Mouse (Mus musculus) liver, adult (tissue): ENCODE results near the gene Aspg.

Source experiments
- GATA4 ChIP-seq: IDR thresholded peaks from 2 replicates; pipeline ENCODE4 v1.6.1; 2014; ENCODE audit warnings: mild to moderate bottlenecking, low read length; ENCODE audit not compliant: insufficient replicate concordance

The Aspg gene

DNA sequence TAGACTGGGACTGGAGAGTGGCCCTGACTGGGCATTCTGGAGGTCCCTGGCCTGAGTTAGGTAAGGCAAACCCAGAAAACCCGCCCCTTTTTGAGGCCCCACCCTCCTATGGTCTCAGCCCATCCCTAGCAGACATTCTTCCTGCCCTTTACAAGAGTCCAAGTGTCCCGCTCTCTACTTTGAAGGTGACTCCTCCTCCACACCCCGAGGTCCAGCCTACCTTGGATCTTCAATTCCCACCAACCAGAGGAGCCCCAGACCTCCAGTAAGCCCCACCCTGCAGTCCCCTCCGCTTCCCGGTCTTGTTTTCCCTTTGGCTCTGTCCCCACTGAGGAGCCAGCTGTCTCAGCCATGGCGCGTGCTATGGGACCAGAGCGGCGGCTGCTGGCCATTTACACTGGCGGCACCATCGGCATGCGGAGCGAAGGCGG lies at the start of gene Aspg:
Aspg (plus strand) TSS at position 139 of the 431 bp plus-strand sequence.
- TF ChIP-seq GATA4 = no peak

DNA sequence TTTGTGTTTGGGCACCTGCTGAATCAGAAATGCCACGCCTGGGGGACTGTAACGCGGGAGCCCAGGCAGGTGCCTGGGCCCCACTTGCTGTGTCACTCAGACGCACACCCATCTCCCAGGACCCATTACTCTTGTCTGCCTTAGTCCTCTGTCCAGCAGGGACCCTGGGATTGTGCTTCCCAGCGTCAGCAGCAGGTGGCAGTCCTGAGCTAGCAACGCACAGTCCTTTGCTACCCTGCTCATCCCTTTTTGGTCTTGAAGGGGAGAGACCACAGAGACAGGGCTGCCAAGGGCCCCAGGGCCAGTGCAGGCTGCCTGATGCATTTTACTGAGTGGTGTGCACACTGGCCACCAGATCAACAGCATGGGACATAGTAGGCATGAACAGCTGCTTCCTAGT lies 28.8 kb upstream of the Aspg start:
- no peak for TF ChIP-seq GATA4

DNA sequence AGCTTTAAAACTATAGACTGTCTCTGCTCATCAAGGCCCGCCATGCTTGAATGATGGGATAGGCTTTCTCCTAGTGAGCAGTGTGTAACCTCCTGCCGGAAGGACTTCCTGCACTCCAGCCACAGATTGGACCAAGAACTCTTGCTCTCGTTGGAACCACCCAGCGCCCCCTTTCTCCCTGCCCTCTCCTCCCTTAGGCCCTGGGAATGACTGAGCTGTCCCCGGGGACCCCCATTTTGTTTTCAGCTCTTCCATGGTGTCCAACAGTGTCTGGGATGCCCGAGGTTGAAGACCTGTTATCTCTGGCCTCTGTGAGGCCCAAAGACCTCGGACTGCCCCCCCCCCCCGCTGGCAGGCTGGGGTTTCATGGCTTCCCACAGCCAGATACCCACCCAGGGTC lies 26.6 kb upstream of the Aspg start:
- TF ChIP-seq GATA4 = no peak

DNA sequence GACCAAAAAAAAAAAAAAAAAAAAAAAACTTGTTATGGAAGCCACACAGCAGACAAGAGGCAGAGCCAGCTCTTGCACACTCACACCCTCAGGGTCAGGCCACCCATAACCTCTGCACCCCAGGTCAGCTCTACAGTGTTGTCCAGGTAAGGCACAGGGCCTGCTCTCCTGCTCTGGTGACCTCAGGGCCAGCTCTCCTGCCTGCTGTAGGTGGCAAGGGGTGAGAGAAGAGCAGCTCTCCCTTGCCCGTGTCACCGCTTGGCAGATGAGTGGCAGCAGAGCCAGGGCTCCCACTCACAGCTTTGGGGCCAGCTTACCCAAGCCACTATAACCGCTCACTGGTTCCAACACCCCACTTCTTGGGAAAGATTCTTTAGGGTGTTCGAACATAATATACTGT lies 25.6 kb upstream of the Aspg start:
- TF ChIP-seq GATA4 = no peak

DNA sequence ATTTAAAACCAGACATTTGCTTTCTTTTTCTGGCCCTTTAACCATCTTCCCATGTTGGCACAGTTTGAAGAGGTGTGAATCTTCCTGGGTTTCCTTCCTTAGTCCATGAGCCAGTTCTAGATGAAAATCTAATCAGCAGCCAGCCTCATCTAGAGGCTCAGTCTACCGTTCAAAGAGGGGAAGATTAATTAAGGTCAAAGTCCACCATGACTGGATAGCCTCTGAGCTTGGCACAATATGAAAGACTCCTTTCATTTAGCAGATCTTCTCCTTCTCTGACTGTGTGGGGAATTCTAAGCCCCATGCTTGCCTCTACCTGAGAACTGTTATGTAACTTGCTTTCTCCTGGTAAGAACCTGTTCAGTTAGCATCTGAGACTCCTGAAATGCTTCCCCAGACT lies 24.2 kb upstream of the Aspg start:
- no peak for TF ChIP-seq GATA4

DNA sequence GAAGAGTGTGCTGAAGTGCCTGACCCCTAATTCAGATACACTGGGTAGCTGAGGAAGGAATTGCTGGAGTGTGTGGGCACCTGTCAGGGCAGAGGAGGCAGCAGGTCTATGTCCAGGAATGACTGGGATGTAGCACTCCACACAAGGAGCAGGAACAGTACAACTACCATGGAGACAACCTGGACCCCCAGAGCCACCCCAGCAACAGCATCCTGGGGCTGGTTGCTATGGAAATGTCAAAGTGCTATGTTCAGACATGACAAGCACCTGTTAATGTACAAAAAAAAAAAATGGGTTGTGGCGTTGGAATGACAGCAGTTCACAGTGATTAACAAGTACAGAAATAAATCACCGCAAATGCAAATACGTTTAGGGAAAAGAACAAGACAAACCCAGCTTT lies 20.2 kb upstream of the Aspg start:
- TF ChIP-seq GATA4 = no peak

DNA sequence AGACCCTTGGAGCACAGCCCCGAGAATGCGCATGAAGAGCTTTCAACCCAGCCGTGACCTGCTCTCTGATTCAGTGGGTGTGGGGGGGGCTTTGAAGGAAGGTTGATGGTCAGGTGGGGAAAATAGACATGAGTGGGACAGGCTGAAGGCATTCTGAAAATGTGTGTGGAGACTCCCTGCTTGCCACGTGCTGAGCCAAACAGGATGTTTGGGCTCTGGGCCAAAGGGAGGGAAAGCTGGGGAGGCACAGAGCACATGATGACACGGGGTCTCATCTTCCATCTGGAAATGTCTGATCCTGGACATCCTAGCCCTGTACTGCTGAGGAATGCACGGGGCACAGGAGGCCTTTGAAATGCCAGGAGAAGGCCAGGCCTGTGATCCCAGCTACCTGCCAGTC lies 19.8 kb upstream of the Aspg start:
- TF ChIP-seq GATA4 = no peak

DNA sequence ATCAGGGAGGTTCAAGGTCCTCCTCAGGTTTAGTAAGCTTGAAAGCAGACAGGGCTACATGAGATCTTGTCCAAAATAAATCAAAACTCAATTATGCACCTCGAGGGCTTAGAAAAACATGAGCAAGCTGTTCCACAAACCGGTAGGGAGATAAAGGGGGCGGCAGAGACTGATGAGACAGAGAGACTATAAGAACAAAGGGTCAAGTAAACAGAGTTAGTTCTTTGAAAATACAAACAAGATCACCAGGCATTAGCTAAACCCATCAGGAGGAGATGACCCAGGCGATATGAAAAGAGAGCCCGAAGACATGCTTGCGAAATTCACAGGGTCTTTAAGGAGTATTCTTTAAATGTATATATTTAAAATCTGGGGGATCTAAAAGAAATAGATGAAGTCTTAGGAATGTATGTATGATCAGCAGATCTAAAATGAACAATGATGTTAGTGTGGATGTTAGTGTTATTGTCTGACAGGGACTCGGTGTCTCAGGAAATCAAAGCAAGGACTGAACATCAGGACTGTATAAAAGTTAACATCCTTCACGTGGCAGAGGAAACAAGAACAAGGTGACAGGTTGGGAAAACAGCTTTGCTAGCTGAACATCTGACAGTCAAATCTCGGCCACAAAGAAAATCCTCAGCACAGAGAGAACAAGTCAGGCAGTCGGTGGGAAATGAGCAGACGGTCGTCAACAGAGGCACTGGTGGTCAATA lies 17.7 kb upstream of the Aspg start:
- no peak for TF ChIP-seq GATA4

DNA sequence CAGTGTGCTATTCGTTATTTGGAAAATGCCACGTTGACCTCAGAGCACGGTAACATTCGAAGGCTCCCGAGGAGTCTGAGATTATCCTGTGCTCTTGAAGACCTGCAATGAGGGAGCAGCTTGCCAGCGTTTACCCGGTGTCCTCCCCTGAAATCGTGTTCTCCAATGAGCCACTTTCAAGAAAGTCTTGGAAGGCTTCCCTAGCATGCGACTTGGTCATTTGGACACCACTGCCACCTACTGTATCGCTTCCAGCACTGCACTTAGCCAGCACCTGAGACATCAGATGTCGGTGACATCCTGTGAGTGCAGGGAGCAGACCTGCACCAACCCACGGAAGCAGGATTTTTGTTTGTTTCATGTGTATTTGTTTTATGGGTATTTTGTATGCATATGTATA lies 15.4 kb upstream of the Aspg start:
- TF ChIP-seq GATA4 = no peak

DNA sequence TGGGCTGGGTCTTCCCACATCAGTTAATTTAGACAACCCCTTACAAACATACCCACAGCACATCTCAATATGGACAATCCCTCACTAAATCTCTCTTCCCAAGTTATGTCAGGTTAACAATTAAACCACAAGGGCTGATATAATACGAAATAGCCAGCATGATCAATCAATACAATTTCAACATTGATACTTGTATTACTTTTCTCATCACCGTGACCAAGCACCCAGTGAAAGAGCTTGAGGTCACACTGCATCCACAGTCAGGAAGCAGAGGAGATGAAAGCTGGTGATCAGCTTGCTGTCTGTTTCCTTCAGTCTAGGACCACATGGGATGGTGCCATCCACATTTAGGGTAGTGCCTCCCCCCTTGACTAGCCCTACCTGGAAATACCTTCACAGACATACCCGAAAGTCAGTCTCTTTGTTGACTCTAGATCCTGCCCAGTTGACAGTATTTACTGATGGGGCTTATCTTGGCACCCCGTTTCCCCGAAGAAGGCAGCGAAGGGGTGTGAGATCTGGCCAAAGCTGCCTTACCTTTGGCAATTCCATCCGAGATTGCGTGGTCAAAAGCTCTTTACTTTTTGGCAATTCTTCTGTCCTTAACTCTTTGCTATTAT lies 12.1 kb upstream of the Aspg start:
- no peak for TF ChIP-seq GATA4

DNA sequence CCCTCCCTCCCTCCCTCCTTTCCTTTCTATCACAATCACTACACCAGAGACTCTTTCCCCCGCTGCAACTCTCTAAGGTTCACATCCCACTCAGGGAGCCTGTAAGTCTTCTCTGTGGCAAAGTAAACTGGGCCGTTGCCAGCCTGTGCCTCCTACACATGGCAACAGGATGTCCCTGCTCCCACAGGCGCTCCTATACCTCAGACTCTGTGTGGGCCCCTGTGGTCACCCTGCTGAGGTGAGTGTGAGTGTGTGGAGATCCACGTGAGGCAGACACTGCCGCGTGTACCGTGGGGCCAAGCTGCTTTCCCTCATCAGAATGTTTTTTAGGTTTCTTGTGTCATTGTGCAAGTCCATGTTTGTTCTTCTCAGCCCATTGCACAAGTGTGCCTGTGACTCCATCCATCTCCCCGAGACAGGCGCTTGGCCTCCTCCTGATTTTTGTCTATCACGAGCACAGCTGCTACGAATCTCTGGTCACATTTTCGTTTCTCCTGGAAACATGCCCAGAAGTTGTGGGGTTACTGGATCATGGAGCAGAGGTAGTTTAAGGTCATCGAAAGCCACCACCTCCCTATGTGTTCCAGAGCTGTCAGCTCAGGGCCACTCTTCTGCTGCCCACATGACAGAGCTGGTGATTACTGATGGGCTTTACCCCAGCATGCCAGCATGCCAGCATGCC lies 10.3 kb upstream of the Aspg start:
- TF ChIP-seq GATA4 = no peak

DNA sequence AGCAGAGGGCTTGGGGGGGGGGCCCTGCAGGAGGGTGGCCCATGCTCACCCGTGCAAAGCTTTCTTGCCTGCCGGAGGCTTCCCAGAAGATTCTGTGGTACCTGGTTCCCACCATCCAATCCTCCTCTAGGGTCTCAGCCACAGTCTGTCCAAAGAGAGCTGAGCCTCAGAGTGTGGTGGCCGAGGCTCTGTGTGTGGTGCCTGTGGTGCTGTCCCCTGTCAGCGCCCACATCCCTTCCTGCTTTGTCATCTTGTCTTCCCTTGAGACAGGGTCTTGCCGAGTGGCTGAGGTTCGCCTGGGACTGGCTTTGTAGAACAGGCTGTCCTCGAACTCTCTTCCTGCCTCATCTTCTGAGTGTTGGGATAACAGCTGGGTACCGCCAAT lies 9.8 kb upstream of the Aspg start:
- no peak for TF ChIP-seq GATA4

DNA sequence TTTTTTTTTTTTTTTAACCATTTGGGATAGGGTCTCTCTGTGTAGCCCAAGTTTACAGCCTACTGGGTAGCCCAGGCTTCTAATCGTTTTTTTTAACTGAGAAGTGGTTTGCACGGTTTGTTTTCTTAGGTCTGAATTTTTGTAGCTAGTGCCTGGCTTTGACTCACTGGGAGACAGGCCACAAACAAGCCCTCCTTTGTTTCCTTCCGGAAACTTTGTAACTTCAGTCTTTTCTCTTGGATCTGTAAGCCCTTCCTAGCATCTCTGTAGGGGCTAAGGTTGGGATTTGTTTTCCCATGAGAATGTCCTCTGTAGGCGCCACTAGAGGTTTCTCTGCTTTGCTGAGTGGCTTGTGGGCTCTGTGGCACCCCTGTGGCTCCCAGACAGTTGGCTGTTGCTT lies 6.4 kb upstream of the Aspg start:
- TF ChIP-seq GATA4 = no peak

DNA sequence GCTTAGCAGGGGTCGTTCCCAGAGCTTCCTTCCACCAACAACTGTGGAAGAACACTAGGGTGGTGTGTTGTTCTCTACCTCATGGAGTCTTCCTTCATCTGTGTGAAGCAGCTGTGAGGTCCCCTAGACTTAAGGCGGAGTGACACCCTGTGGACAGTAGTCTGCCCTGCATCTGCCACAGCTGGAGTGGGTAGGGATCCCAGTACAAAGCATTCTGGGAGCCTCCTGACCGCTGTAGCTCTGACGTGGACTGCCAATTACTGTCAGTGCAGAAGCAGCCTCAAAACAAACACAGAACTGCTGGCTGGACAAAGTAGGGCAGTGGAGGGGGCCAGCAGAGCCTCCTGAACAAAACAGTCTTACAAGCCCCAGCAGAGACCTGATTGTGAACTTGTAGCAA lies 5.4 kb upstream of the Aspg start:
- no peak for TF ChIP-seq GATA4

DNA sequence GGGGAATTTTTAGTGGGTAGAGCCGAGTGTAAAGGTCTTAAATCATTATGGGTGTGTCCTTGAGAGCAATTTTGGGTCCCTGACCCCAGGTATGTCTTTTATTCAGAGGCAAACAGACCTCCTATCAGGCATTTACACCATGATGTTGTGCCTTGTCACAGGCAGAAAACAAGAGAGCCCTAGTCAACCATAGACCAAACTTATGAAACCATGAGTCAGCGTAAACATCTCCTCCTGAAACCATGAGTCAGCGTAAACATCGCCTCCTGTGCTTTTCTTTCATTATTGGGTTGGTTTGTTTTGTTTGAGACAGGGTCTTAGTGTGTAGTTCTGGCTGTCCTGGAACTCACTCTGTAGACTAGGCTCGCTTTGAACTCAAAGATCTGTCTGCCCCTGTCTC lies 3.3 kb upstream of the Aspg start:
- no peak for TF ChIP-seq GATA4

DNA sequence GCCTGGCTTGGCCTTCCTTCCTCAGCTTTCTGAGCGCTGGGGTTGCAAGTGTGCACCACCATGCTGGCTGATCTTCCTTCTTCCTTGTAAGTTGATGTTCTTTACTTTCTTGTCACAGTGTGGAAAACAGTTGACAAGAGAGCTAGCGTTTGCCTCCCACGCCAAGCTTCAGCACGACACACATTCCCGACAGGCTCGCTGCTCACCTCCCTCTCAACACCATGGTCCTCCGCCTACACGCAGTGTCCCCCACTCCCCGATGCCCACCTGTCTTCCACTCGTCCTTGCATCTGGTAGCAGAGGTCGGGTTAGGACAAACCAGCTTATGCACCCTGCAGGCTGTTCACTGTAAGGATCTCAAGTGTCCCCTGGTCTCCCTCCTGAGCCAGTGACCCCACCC lies 1.6 kb upstream of the Aspg start:
- no peak for TF ChIP-seq GATA4

DNA sequence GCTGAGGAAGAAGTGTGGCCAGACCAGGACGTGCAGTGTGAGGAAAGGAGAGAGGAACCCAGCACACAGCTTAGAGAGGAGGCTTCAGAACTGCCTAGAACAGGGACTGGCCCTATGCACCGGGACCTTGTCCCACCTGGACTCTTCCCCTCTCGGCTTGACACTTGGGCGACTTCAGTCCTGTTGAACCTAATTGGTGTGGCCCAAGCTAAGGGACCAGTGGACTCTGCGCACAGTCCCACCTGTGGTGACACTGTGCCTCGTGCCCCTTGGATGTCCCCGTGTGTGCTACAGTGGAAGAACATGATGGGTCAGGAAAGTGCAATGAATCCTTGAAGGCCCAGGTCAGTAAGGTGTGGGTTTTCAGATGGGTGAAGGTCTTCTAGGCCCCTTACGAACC lies 1.2 kb downstream of the Aspg start:
- TF ChIP-seq GATA4 = no peak
